Mouse (Mus musculus): Measurements from ENCODE around the gene Elmod2. TPM values are rescaled to one million over a fixed set of nuclear protein-coding genes. Genes with fewer than 3 reads are reported as not detected.
A peak's percentile ranks its signal among the peaks of the same experiment; 100 is the strongest.

The Elmod2 gene
- total RNA-seq, 2 experiments from 2014 or later: 9.0 to 10.1 TPM

- intact Hi-C loops (cut with DNase I): no loop called here
- DNase-seq (ENCODE audit: low spot score): no peak
Observed at GRCm38 (mm10) chr8:83290176-83290575, 42.1 kb downstream of the Elmod2 start, which contains the start of gene Ucp1. TSS of gene Ucp1 (plus strand) at chr8:83290352.

DNA sequence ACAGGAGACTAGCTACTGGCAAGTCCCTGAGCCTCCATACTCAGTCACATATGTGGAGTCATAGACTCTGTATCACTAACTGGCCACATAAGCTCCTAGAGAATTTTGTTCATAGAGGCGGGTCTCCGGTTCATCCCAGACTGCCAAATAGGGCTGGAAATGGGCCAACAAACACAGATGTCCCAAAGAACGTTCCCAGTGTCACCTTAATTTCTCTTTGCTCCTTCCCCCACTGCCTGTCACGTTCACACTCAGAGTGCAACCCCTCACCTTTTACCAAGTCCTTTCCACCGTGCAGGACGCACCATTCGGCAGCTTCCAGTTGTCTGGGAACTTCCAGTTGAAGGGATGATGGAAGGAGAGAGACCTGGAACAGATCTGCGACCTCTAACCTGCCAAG, 46.9 kb downstream of the Elmod2 start:
- intact Hi-C loops (cut with DNase I): no loop called here
- no peak for DNase-seq (ENCODE audit: low spot score)

DNA sequence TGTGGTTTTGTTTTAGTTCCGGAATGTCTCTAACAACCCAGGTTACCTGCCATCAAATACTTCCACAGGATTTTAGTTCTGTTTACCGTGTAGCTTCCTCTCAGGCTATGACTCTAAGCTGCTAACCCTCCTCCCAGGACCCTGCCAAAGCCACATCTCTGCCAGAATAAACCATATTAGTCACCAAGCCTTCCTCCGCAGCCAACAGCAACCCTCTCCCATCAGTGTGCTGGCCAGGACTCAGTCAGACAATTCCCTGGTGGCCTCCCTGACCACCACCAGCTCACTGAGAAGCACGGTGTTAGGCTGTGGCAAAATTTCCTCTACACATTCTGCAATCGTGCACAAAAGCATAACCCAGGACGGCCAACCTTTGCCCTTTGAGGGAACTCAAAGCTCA, 53.9 kb downstream of the Elmod2 start:
- peak; percentile 37 for DNase-seq (ENCODE audit: low spot score)
- intact Hi-C loops (cut with DNase I): no loop called here

DNA sequence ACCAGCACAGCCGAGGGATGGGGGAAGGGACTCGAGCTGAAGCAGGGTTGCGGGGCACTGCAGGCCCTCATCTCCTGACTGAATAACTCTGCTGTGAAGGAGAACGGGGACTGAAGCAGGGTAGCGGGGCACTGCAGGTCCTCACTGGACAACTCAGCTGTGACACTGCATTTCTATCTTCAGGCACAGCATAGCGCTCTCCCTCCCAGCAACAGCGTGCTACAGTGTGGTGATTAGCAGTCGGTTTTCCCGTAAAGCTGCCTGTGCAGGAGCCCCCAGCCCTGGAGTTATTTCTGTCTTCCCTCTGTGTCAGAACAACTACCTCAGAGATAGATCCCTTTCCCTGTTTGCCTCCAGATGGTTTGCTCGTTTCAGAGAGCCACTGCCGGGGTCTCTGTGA, 57.8 kb downstream of the Elmod2 start:
- no peak for DNase-seq (ENCODE audit: low spot score)
- intact Hi-C loops (cut with DNase I): no loop called here

- intact Hi-C loops (cut with DNase I): no loop called here
- DNase-seq (ENCODE audit: low spot score): no peak
Observed at GRCm38 (mm10) chr8:83272464-83272863, 59.8 kb downstream of the Elmod2 start.

GRCm38 (mm10) chr8:83271172-83271571, 61.1 kb downstream of the Elmod2 start:
- intact Hi-C loops (cut with DNase I): no loop called here
- DNase-seq (ENCODE audit: low spot score): no peak

Other genes with a start within 250 kb of the Elmod2 start
- 1 to 10 TPM; 2.1 to 2.8 TPM for gene Tbc1d9, start 167.1 kb downstream of the Elmod2 start, total RNA-seq (2021)
- under 1 TPM in 1 of 2 experiments, not detected in 1; 0.23 TPM for gene Gm10645, start 166.3 kb downstream of the Elmod2 start, total RNA-seq (2021)
- 10 to 100 TPM in 1 of 2 experiments, 1 to 10 TPM in 1; 8.2 to 10.2 TPM for gene Ucp1, start 42.1 kb downstream of the Elmod2 start, total RNA-seq (2021)
- not detected for gene Mgat4d, start 16.0 kb upstream of the Elmod2 start, total RNA-seq (2021)
- gene Clgn, start 57.4 kb upstream of the Elmod2 start, total RNA-seq (2021): not detected
- 10 to 100 TPM; 45.3 to 48.1 TPM for gene Scoc, start 125.9 kb upstream of the Elmod2 start, total RNA-seq (2021)
- not detected for gene Olfr370, start 203.3 kb upstream of the Elmod2 start, total RNA-seq (2021)
- 100 to 1,000 TPM; 752 to 766 TPM for gene Ndufb7, start 234.2 kb upstream of the Elmod2 start, total RNA-seq (2021)

Measured in heart, postnatal 25 days (tissue).